Mouse (Mus musculus): Measurements from ENCODE around the gene Clcn1. TPM values are rescaled to one million over a fixed set of nuclear protein-coding genes. Genes with fewer than 3 reads are reported as not detected.
A peak's percentile ranks its signal among the peaks of the same experiment; 100 is the strongest.

Gene Clcn1
- total RNA-seq, 2 experiments from 2014 or later, result 4.8 to 6.0 TPM

DNA sequence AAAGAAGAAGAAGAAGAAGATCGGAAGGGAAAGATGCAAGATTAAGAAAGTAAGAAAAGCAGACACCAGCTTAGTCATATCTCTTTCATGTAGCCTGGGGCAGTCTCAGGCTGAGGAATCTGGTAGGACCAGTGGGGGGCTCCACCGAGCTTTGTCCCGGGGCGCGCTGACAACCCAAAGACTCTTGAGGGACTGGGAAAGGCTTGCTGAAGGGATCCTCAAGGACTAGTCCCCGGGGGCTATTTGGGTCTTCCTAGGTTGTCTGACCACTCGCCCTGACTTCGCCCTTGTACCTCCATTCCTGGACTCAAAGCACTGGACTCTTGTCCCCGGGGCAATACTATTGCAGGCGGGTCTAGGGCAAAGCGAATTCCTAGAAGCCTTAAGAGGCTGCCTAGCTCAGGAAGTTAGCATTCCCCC is 62.5 kb downstream of the Clcn1 start:
- H3K4me3 ChIP-seq, result peak overlapping the region; percentile 95
- H3K27ac ChIP-seq, result peak overlapping the region; percentile 98
- peak; percentile 82 for TF ChIP-seq CTCF (conservative IDR thresholded peaks at IDR 0.05)
- peak; percentile 61 for DNase-seq (ENCODE audit: low spot score in 2 of 2)

DNA sequence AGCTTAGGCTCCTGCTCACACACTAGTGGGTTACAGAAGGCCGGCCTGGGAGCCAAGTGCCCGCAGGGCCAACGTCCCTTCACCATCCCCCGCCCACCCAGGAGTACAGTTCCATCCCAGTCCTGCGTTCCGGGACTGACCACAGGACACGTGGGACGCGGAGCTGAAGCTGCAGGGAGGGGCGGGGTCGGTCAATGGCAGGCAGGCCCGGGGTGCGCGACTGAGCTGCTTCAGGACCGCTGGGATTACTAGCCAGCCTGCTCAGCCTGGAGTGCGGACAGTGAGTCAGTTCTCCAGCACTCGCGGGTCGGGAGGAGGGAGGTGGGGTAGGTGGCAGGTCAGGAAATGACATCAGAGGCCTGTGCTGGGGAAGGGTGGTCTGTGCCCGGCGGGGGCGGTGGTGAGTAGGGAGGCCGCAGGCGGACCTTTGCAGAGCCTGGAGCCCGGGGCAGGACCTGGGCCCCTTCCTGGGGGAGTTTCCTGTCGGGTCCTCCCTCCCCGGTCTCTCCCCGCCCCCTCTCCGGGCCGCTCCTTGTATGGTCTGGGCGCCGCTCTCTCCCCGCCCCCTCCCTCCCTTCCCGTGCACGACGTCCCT is 63.0 kb downstream of the Clcn1 start, which contains the start of gene Zyx:
Gene Zyx (plus strand): TSS at position 205 of the 595 bp plus-strand sequence.
- DNase-seq (ENCODE audit: low spot score in 2 of 2), result peak; percentile 73 to 82
- H3K4me3 ChIP-seq, result peak within 1 kb of the TSS; percentile 95
- peak; percentile 58 for TF ChIP-seq CTCF (conservative IDR thresholded peaks at IDR 0.05)
- H3K27ac ChIP-seq, result peak within 1 kb of the TSS; percentile 98

DNA sequence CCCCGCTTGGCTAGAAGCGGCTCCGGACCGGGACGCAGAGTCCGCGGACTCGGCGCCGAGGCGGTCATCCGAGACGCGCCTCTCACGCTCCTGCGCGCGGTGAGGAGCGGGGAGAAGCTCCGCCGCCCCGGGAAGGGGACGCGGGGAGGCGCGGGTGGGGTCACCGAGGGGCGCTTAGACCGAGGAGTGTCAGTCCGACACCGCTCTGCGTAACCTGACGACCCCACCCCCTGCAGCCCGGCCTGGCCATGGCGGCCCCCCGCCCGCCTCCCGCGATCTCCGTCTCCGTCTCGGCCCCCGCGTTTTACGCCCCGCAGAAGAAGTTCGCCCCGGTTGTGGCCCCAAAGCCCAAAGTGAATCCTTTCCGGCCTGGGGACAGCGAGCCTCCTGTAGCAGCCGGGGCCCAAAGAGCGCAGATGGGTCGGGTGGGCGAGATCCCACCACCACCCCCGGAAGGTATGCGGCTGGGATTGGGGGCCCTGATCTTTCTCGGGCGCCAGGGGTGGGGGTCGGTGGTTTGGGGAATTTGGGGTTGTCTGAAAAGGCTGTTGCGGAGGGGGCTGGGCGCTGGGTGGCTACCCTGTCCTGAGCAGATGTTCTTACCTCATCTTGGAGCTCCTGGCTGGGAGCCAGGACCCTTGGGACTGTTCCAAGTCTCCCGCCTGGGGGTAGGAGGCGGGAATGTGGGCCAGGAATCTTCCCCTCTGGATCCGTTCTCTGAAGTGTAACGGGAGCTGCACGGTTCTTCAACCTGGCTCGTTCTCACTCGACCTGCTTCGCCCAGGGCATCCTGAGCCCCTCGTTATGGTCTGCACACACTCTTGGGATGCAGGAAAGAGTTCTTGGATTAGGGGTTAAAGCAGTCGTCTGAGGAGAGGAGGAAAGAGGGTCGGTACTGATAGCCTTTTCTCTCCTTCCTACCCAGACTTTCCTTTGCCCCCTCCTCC is 63.8 kb downstream of the Clcn1 start:
- Histone ChIP-seq H3K4me3 (peak overlapping the region; percentile 95), H3K27ac (peak overlapping the region; percentile 98)
- TF ChIP-seq CTCF (conservative IDR thresholded peaks at IDR 0.05), result no peak
- DNase-seq (ENCODE audit: low spot score in 2 of 2), result peak; percentile 38 to 70

DNA sequence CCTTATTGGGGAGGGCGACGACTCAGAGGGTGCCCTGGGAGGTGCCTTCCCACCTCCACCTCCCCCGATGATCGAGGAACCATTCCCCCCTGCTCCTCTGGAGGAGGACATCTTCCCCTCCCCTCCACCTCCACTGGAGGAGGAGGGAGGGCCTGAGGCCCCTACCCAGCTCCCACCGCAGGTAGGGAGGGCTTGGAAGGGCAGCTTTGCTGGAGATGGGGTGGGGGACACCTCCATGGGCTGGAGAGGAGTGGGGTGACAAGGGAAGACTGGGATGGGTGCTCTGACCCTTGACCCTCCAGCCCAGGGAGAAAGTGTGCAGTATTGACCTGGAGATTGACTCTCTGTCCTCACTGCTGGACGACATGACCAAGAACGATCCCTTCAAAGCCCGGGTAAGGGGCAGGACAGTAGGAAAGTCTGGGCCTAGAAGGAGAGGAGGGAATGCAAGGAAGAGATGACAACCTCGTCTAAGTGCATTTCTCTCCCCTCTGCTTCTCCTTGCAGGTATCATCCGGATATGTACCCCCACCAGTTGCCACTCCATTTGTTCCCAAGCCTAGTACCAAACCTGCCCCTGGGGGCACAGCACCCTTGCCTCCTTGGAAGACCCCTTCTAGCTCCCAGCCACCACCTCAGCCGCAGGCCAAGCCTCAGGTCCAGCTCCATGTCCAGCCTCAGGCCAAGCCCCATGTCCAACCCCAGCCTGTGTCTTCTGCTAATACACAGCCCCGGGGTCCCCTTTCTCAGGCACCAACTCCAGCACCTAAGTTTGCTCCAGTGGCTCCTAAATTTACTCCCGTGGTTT is 64.7 kb downstream of the Clcn1 start:
- Histone ChIP-seq H3K27ac (peak overlapping the region; percentile 98), H3K4me3 (peak overlapping the region; percentile 95)
- no peak for TF ChIP-seq CTCF (conservative IDR thresholded peaks at IDR 0.05)
- no peak for DNase-seq (ENCODE audit: low spot score in 2 of 2)

DNA sequence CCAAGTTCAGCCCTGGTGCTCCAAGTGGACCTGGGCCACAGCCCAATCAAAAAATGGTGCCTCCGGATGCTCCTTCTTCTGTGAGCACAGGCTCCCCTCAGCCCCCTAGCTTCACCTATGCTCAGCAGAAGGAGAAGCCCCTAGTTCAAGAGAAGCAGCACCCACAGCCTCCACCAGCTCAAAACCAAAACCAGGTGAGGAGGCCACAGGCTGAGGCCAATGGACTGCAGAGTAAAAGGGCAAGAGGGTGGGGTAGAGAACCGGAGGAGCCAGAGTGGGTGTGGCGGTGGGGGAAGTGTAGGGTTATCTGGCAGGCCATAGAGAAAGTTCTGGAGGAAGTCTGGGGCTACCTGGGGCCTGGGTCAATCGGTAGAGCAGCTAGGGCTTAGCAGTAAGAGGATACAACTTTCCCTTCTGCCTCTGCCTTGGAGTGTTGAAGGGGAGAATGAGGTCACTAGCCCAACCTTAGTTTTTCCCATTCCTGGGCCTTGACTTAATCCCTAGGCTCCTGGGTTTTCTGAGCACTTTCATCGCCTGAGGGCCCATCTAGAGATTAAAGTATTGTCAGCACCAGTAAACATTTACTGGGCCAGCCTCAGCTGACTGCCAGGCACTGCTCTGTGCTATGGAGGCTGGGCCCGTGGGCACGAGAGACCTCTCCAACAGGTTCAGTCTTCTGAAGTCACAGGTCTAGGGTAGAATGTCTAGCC is 65.4 kb downstream of the Clcn1 start:
- H3K27ac ChIP-seq, result no peak overlapping the region
- DNase-seq (ENCODE audit: low spot score in 2 of 2), result no peak
- TF ChIP-seq CTCF (conservative IDR thresholded peaks at IDR 0.05), result no peak
- no peak overlapping the region for H3K4me3 ChIP-seq

DNA sequence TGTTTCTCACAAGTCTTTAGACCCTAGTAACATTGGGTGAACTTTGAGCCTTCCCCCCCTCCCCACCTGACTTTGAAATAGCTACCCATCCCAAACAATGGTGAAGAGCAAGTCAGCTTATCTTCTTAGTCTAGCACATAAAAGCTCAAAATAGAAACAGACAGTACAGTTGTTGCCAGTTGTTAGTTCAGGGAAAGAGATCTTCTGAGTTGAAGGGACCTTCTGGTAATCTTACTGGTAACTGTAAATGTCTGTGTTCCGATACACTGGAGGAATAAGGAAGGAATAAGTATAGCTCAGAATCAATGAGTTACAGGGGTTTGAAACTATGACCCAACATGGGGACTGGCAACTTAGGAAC is 66.0 kb downstream of the Clcn1 start:
- TF ChIP-seq CTCF (conservative IDR thresholded peaks at IDR 0.05), result no peak
- DNase-seq (ENCODE audit: low spot score in 2 of 2), result no peak
- no peak overlapping the region for H3K27ac ChIP-seq

DNA sequence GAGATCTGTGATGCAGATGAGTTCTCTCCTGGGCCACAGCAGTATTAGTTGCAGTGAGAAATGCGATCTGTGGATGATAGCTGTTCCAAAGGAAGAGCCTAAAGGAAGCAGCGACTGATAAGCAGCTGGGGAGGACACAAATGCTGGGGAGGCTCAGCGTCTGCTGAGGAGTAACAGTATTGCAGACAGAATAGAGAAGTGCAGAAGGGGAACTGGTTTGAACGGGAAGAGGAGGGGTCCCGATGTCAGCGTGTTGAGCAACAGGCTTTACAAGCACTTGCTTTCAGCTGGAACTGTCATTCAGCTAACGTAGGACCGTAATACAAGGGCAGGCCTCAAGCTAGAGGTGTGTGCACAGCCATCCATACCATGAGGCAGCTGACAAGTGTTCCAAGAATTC is 66.7 kb downstream of the Clcn1 start:
- DNase-seq (ENCODE audit: low spot score in 2 of 2), result no peak
- TF ChIP-seq CTCF (conservative IDR thresholded peaks at IDR 0.05), result no peak
- H3K27ac ChIP-seq, result no peak overlapping the region; the same call in 1 of the 2 replicates
- H3K4me3 ChIP-seq, result no peak overlapping the region

More for the DNA sequence above, 66.0 kb downstream of the Clcn1 start:
- no peak overlapping the region for H3K4me3 ChIP-seq

DNA sequence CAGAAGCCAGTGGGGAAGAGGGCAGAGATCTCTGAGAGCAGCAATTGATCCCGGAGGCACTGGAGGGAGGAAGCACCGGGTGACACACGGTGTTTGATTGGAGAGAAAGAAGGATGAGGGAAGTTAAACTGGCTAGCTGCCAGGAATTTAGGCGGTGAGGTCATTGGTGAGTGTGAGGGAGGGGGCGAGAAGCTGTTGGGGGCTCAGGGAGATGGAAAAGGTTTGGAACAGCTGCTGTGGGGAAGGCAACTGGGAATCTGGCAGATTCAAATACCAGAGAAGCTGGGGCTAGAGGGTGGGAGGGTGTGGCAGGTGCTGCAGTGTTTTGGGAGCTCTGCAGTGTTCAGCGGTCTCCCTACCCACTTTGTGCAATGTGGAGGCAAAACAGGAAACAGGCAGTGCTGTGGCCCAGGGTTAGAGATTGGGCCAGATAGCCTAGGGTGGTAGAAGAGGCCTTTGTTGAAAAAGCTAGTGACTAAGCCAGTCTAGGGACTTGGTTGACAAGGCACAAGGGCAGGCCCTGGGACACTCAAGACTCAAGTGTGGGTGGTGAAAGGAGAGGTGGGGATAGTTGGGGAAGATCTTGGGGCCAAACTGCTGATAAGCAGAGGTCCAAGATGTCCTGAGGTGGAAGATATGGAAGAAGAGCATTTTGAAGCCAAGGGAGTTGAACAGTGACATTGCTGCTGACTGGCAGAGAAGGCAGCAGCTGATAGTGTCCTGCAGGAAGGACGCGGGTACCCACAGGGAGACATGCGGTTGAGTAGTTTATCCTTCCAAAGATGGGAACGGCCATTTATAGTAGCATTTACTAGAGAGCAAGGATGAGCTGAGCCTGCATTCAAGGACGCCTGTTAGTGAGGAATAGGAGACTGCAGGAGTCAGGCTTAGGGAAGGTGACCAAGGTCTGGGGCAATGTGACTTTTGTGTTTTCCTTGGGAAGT is 67.9 kb downstream of the Clcn1 start:
- TF ChIP-seq CTCF (conservative IDR thresholded peaks at IDR 0.05), result no peak
- no peak for DNase-seq (ENCODE audit: low spot score in 2 of 2)
- Histone ChIP-seq H3K27ac (peak overlapping the region; percentile 28; the same call in 1 of the 2 replicates), H3K4me3 (no peak overlapping the region)

DNA sequence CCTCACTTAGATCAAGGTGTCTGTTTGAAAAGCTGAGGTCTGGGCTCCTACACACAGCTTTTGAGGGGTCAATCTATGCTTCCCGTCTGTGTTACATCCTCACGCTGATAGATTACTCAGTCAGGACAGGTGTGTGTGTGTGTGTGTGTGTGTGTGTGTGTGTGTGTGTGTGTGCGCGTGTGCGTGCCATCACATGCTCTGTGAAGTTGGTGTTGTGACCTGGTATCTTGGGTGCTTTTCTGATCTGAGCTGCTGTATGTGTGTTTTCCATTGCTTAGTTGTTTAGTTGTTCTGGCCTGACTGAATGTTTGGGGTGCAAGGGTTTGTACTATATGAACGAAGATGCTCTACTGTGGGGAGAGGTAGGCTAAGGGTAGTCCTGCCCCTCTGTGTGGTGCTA is 68.9 kb downstream of the Clcn1 start:
- DNase-seq (ENCODE audit: low spot score in 2 of 2), result no peak
- Histone ChIP-seq H3K4me3 (no peak overlapping the region), H3K27ac (no peak overlapping the region)
- no peak for TF ChIP-seq CTCF (conservative IDR thresholded peaks at IDR 0.05)

DNA sequence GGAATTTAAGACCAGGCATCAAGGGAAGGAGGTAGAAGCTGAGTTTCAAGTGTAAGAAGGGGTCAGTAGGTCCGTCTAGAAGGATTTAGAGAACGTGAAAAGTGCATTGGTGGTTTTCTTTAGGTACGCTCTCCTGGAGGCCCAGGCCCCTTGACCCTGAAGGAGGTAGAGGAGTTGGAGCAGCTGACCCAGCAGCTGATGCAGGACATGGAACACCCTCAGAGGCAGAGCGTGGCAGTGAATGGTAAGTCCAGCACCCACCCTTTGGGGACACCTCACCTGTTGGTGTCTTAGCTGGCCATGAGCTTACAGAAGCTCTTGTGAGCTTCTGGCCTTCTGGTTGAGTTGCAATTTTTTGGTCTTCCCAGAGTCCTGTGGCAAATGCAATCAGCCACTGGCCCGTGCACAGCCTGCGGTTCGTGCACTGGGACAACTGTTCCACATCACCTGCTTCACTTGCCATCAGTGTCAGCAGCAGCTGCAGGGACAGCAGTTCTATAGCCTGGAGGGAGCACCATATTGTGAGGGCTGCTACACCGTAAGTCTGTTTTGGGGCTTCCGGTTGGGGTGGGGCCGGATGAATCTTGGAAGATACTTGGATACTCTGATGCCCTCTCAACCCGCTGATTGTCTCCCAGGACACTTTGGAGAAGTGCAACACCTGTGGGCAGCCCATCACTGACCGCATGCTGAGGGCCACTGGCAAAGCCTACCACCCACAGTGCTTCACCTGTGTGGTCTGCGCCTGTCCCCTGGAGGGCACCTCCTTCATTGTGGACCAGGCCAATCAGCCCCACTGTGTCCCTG is 69.5 kb downstream of the Clcn1 start:
- H3K27ac ChIP-seq, result no peak overlapping the region
- no peak for DNase-seq (ENCODE audit: low spot score in 2 of 2)
- TF ChIP-seq CTCF (conservative IDR thresholded peaks at IDR 0.05), result no peak
- no peak overlapping the region for H3K4me3 ChIP-seq

All from layer of hippocampus, adult 2 months (tissue).